ENCODE assay signal across 8 mouse cellular contexts in the genomic region with DNA sequence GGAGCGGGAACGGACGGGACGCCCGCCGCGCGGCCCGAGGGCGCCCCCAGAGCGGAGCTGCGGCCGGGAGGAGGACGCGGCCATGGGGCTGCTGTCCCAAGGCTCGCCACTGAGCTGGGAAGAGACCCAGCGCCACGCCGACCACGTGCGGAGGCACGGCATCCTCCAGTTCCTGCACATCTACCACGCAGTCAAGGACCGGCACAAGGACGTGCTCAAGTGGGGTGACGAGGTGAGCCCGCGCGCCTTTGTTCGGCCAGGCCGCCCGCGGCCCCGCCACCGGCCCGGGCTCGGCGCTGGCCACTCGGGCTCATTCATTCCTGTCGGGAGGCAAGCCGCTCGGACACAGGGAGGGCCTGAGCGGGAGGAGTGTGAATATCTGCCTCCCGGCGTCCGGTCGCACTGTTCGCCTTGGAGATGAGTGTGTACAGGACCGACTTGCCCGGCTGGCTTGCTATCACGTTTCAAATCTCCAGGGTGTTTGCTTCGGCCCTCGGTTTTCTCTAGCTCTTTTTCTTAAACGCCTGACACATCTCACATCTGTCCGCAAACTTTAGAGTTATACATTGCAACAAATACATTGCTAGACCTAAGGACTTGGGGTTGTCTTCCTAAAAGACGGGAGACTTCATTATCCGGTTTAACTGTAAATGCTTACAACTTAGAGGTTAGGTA. TPM values are rescaled to one million over a fixed set of nuclear protein-coding genes. Genes with fewer than 3 reads are reported as not detected.
DNase-seq lines count a peak whose midpoint lies in the region; ATAC-seq lines count a peak whose summit lies in the region.

No protein-coding gene starts in this region.

- H3K4me1 ChIP-seq in forebrain, embryonic 14.5 days (ENCODE audit: control insufficient read depth, insufficient read depth, low read length), result peaks cover 13% of the 10 kb centered on the region
- peaks cover 28% of the 10 kb centered on the region for H3K4me1 ChIP-seq in hindbrain, embryonic 13.5 days (replicated peaks)
- peaks cover 16% of the 10 kb centered on the region for H3K4me1 ChIP-seq in limb, embryonic 12.5 days (replicated peaks)
- peaks cover 3% of the 10 kb centered on the region; the same call in 1 of the 2 replicates for H3K4me1 ChIP-seq in midbrain, embryonic 11.5 days (ENCODE audit: control insufficient read depth, insufficient read depth, low read length)
- peaks cover 7% of the 10 kb centered on the region for H3K4me1 ChIP-seq in stomach, embryonic 14.5 days (ENCODE audit: control insufficient read depth, insufficient read depth, low read length)

- H3K27me3 ChIP-seq in forebrain, embryonic 14.5 days (replicated peaks; ENCODE audit: control insufficient read depth, insufficient read depth, low read length), result no peaks in the 10 kb centered on the region
- H3K27me3 ChIP-seq in hindbrain, embryonic 13.5 days, result 0 out of 2 replicates have a peak, but pooled peaks cover 3% of the 10 kb centered on the region
- no peaks in the 10 kb centered on the region for H3K27me3 ChIP-seq in limb, embryonic 12.5 days
- no peaks in the 10 kb centered on the region for H3K27me3 ChIP-seq in midbrain, embryonic 11.5 days (ENCODE audit: control insufficient read depth, insufficient read depth, low read length)
- no peaks in the 10 kb centered on the region for H3K27me3 ChIP-seq in stomach, embryonic 14.5 days (ENCODE audit: control insufficient read depth, insufficient read depth, low read length)

- peak overlapping the region; percentile 55 for H3K4me2 ChIP-seq in forebrain, embryonic 14.5 days (ENCODE audit: low read length)
- H3K4me2 ChIP-seq in hindbrain, embryonic 13.5 days, result peak overlapping the region; percentile 74
- peak overlapping the region; percentile 77 for H3K4me2 ChIP-seq in limb, embryonic 12.5 days
- peak overlapping the region; percentile 74 for H3K4me2 ChIP-seq in midbrain, embryonic 11.5 days
- H3K4me2 ChIP-seq in stomach, embryonic 14.5 days (replicated peaks; ENCODE audit: low read depth, low read length), result peak overlapping the region; percentile 76

- DNase-seq in thymus, postnatal 0 days (ENCODE audit: low spot score), result peak; percentile 48
- no peak for DNase-seq in thymus, postnatal 36 days
- DNase-seq in cerebellum, adult 11-12 months, result peak; percentile 78
- DNase-seq in forebrain, embryonic 14.5 days (ENCODE audit: low spot score), result peak; percentile 68
- DNase-seq in midbrain, embryonic 11.5 days (ENCODE audit: low spot score, missing footprints), result peak; percentile 97

- peak overlapping the region; percentile 80 for H3K4me3 ChIP-seq in forebrain, embryonic 14.5 days (ENCODE audit: low read depth, low read length)
- peak overlapping the region; percentile 85 for H3K4me3 ChIP-seq in hindbrain, embryonic 13.5 days
- H3K4me3 ChIP-seq in limb, embryonic 12.5 days (replicated peaks), result peak overlapping the region; percentile 65
- H3K4me3 ChIP-seq in midbrain, embryonic 11.5 days (ENCODE audit: low read depth, low read length), result peak overlapping the region; percentile 70
- H3K4me3 ChIP-seq in stomach, embryonic 14.5 days (ENCODE audit: low read depth, low read length), result peak overlapping the region; percentile 76

- under 1% methylated on average over 55 of the region's 57 CpGs for WGBS in forebrain, embryonic 14.5 days
- under 1% methylated on average over 54 of the region's 57 CpGs for WGBS in hindbrain, embryonic 13.5 days
- WGBS in limb, embryonic 12.5 days, result under 1% methylated on average over 54 of the region's 57 CpGs
- WGBS in midbrain, embryonic 11.5 days, result under 1% methylated on average over 55 of the region's 57 CpGs
- WGBS in stomach, embryonic 14.5 days, result under 1% methylated on average over 42 of the region's 57 CpGs

- ATAC-seq in forebrain, embryonic 14.5 days, result peak; percentile 69
- ATAC-seq in hindbrain, embryonic 13.5 days (ENCODE audit: low FRiP score), result peak; percentile 81
- ATAC-seq in limb, embryonic 12.5 days (ENCODE audit: insufficient number of reproducible peaks, insufficient read depth, low FRiP score, low TSS enrichment, low read depth), result peak; percentile 67
- ATAC-seq in midbrain, embryonic 11.5 days (ENCODE audit: low FRiP score), result peak; percentile 88
- ATAC-seq in stomach, embryonic 14.5 days (ENCODE audit: insufficient number of reproducible peaks, insufficient read depth, low FRiP score, low read depth), result peak; percentile 70

- no peaks in the 10 kb centered on the region for H3K36me3 ChIP-seq in forebrain, embryonic 14.5 days (ENCODE audit: control insufficient read depth, insufficient read depth, low read length)
- no peaks in the 10 kb centered on the region for H3K36me3 ChIP-seq in hindbrain, embryonic 13.5 days
- H3K36me3 ChIP-seq in limb, embryonic 12.5 days, result no peaks in the 10 kb centered on the region
- H3K36me3 ChIP-seq in midbrain, embryonic 11.5 days (ENCODE audit: control insufficient read depth, insufficient read depth, low read length), result no peaks in the 10 kb centered on the region
- no peaks in the 10 kb centered on the region for H3K36me3 ChIP-seq in stomach, embryonic 14.5 days (ENCODE audit: control insufficient read depth, insufficient read depth, low read length)

- H3K27ac ChIP-seq in forebrain, embryonic 14.5 days (ENCODE audit: low read depth, low read length), result peak overlapping the region; percentile 84
- peak overlapping the region; percentile 92 for H3K27ac ChIP-seq in hindbrain, embryonic 13.5 days
- H3K27ac ChIP-seq in limb, embryonic 12.5 days, result peak overlapping the region; percentile 78; the same call in 1 of the 2 replicates
- peak overlapping the region; percentile 74 for H3K27ac ChIP-seq in midbrain, embryonic 11.5 days (ENCODE audit: low read depth, low read length)
- H3K27ac ChIP-seq in stomach, embryonic 14.5 days (ENCODE audit: low read length), result peak overlapping the region; percentile 72

- peak overlapping the region; percentile 88 for H3K9ac ChIP-seq in forebrain, embryonic 14.5 days (ENCODE audit: low read length)
- peak overlapping the region; percentile 85 for H3K9ac ChIP-seq in hindbrain, embryonic 13.5 days
- peak overlapping the region; percentile 82 for H3K9ac ChIP-seq in limb, embryonic 12.5 days (replicated peaks)
- peak overlapping the region; percentile 85 for H3K9ac ChIP-seq in midbrain, embryonic 11.5 days (ENCODE audit: low read length)
- peak overlapping the region; percentile 72 for H3K9ac ChIP-seq in stomach, embryonic 14.5 days (replicated peaks; ENCODE audit: low read depth, low read length)

- H3K9me3 ChIP-seq in forebrain, embryonic 14.5 days (replicated peaks; ENCODE audit: control insufficient read depth, low read length), result no peaks in the 10 kb centered on the region
- no peaks in the 10 kb centered on the region for H3K9me3 ChIP-seq in hindbrain, embryonic 13.5 days
- no peaks in the 10 kb centered on the region for H3K9me3 ChIP-seq in limb, embryonic 12.5 days
- no peaks in the 10 kb centered on the region for H3K9me3 ChIP-seq in midbrain, embryonic 11.5 days (ENCODE audit: control insufficient read depth, low read length)
- H3K9me3 ChIP-seq in stomach, embryonic 14.5 days (ENCODE audit: control insufficient read depth, low read depth, low read length), result no peaks in the 10 kb centered on the region

RNA-seq across cellular contexts. Expression of a gene that starts 0.5 kb away (rescaled TPM):
- 16.4 and 18.5 TPM in 2 replicates for polyA plus RNA-seq in thymus, postnatal 0 days (2015; fragmentation: Nextera tagmentation; extraction: Ambion mirVana)
- 17.2 and 20.3 TPM in 2 replicates for polyA plus RNA-seq in forebrain, embryonic 14.5 days (2014; fragmentation: Nextera tagmentation; extraction: Ambion mirVana)
- 15.9 and 16.4 TPM in 2 replicates for polyA plus RNA-seq in hindbrain, embryonic 13.5 days (2015; fragmentation: Nextera tagmentation; extraction: Ambion mirVana)
- 14.5 and 14.7 TPM in 2 replicates for polyA plus RNA-seq in limb, embryonic 12.5 days (2016; fragmentation: Nextera tagmentation; extraction: Ambion mirVana)
- 21.0 and 21.6 TPM in 2 replicates for polyA plus RNA-seq in midbrain, embryonic 11.5 days (2014; fragmentation: Nextera tagmentation; extraction: Ambion mirVana)
- 16.2 and 20.7 TPM in 2 replicates for polyA plus RNA-seq in stomach, embryonic 14.5 days (2014; fragmentation: Nextera tagmentation; extraction: Ambion mirVana)

Comparison
In these comparisons a context has a peak if more than half of its experiments do, and no peak if none do; other contexts are left out.
1. DNase-seq: peak in thymus, postnatal 0 days (single experiment), cerebellum, adult 11-12 months (single experiment), forebrain, embryonic 14.5 days (single experiment) and midbrain, embryonic 11.5 days (single experiment); none in thymus, postnatal 36 days (0 of 2).
2. Peak in every context shown above with its lines, with median percentiles within 50 percentile points of each other: ATAC-seq, H3K27ac ChIP-seq, H3K4me2 ChIP-seq, H3K4me3 ChIP-seq and H3K9ac ChIP-seq.